Mouse (Mus musculus) embryonic facial prominence, embryonic 15.5 days (tissue): ENCODE measurements around the gene Fbxl5. TPM values are rescaled to one million over a fixed set of nuclear protein-coding genes. Genes with fewer than 3 reads are reported as not detected.

Source experiments
- ATAC-seq: fragments of 200-750 bp; cut with Nextera tagmentation; 2 replicates; pipeline ENCODE4 v1.8.0; 2017; ENCODE audit warnings: low read depth, moderate TSS enrichment; ENCODE audit not compliant: insufficient number of reproducible peaks, low FRiP score, low TSS enrichment
- H3K27ac ChIP-seq: fragments of 300-500 bp; sonication (generic); replicated peaks from 2 replicates; pipeline ENCODE4 v1.5.1; 2015; ENCODE audit warnings: mild to moderate bottlenecking, inconsistent platforms
- H3K27me3 ChIP-seq: fragments of 300-500 bp; sonication (generic); 2 replicates; pipeline ENCODE4 v1.6.1; 2015; ENCODE audit warnings: inconsistent platforms
- H3K36me3 ChIP-seq: fragments of 300-500 bp; sonication (generic); 2 replicates; pipeline ENCODE4 v1.6.1; 2015; ENCODE audit warnings: mild to moderate bottlenecking, inconsistent platforms
- H3K4me1 ChIP-seq: fragments of 300-500 bp; sonication (generic); 2 replicates; pipeline ENCODE4 v1.6.1; 2015; ENCODE audit warnings: inconsistent platforms
- H3K4me2 ChIP-seq: fragments of 300-500 bp; sonication (generic); replicated peaks from 2 replicates; pipeline ENCODE4 v1.6.1; 2015; ENCODE audit warnings: mild to moderate bottlenecking, inconsistent platforms
- H3K4me3 ChIP-seq: fragments of 300-500 bp; sonication (generic); replicated peaks from 2 replicates; pipeline ENCODE4 v1.5.1; 2015; ENCODE audit warnings: mild to moderate bottlenecking, inconsistent platforms
- H3K9ac ChIP-seq: fragments of 300-500 bp; sonication (generic); 2 replicates; pipeline ENCODE4 v1.6.1; 2015; ENCODE audit warnings: inconsistent platforms
- H3K9me3 ChIP-seq: fragments of 300-500 bp; sonication (generic); replicated peaks from 2 replicates; pipeline ENCODE4 v1.6.1; 2016; ENCODE audit warnings: inconsistent platforms
- WGBS: fragments of 180-500 bp; shearing (Covaris S2); methylation state at CpG from one replicate; pipeline ENCODE4 v1.1.7; 2015; 5-methylcytosine and 5-hydroxymethylcytosine counted together
- polyA plus RNA-seq: library from polyadenylated mRNA; unstranded; fragments of >200 nt; fragmentation: Nextera tagmentation; extraction: Ambion mirVana; gene quantifications from 2 replicates; pipeline ENCODE4 v1.2.1, GENCODE M21; 2015

Gene Fbxl5
- polyA plus RNA-seq, 1 experiment from 2014 or later = 55.3 TPM

DNA sequence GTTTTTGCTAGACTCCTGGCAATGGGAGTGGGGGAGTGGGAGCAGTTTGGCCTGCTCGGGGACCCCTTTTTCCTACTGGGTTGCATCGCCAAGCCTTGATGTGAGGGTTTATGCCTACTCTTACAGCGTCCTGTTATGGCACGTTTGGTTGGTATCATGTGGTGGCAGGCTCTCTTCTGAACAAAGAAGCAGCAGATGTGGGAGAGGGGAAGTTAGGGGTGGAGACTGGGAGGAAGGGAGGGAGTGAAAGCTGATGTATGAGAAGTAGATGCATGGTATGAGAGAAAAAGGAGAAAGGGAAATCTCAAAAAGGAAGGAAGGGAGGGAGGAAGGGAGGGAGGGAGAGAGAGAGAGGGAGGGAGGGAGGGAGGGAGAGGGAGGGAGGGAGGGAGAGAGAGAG, 14.5 kb downstream of the Fbxl5 start:
- no peak overlapping the region for H3K4me2 ChIP-seq
- H3K4me3 ChIP-seq = no peak overlapping the region
- no peaks in the 10 kb centered on the region for H3K27me3 ChIP-seq
- no peak overlapping the region for H3K9ac ChIP-seq
- ATAC-seq = no peak
- H3K27ac ChIP-seq = no peak overlapping the region
- WGBS = 51% methylated on average over 4 of the region's 4 CpGs
- H3K4me1 ChIP-seq = no peaks in the 10 kb centered on the region
- no peaks in the 10 kb centered on the region for H3K9me3 ChIP-seq
- no peaks in the 10 kb centered on the region for H3K36me3 ChIP-seq

DNA sequence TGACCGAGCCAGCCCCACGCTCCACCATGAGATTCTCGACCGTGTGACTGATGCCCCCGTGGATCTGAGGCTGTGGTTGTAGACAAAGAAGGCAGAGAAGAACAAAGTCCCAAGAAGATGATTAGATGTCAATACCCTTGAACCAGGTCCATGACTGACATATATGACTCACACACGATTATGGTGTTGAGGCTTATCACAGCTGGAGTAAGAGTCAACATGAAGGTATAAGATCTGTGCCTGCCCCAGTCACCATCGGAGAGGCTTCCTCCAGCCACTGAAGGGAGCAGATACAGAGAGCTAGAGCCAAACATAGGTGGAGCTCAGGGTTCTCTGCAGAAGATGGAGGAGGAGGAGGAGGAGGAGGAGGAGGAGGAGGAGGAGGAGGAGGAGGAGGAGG, 15.1 kb downstream of the Fbxl5 start:
- 95% methylated on average over 7 of the region's 7 CpGs for WGBS
- Histone ChIP-seq H3K36me3 (no peaks in the 10 kb centered on the region), H3K9me3 (no peaks in the 10 kb centered on the region), H3K9ac (no peak overlapping the region), H3K4me1 (no peaks in the 10 kb centered on the region), H3K27ac (no peak overlapping the region), H3K4me3 (no peak overlapping the region), H3K4me2 (no peak overlapping the region), H3K27me3 (no peaks in the 10 kb centered on the region)
- no peak for ATAC-seq

DNA sequence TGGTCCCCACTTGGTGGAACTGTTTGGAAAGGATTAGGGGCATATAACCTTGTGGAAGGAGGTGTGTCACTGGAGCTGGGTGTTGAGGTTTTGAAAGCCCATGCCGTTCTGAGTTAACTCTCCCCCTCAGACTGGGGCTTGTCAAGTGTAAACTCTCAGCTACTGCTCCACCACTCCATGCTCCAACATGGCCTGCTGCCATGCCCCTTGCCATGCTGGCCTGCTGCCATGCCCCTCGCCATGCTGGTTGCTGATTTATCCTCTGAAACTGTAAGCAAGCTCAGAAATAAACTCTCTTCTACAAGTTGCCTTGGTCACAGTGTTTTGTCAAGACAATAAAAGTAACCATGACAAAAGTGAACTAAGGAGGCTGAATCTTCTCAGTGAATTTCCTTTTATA, 16.0 kb downstream of the Fbxl5 start:
- Histone ChIP-seq H3K4me2 (no peak overlapping the region), H3K36me3 (no peaks in the 10 kb centered on the region), H3K4me1 (no peaks in the 10 kb centered on the region), H3K9me3 (no peaks in the 10 kb centered on the region), H3K4me3 (no peak overlapping the region), H3K9ac (no peak overlapping the region), H3K27me3 (no peaks in the 10 kb centered on the region), H3K27ac (no peak overlapping the region)
- no peak for ATAC-seq
- 72% methylated on average over 2 of the region's 2 CpGs for WGBS

DNA sequence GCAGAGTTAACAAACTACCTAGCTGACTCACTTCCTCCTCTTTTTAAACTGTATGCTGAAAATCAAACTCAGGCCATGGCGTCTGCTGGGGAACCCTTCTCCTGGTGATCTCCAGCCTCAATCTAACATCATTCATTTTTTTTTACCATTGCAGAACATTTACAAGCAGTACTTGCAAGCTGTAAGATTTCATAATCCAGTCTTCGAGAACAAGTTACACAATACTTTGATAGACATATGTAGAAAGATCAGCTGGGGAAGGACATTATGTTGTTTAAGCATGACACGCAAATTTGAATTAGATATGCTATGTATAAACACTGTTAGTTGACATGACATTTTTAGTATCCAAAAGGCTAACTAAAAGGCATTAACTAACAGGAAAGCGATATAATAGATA, 19.6 kb downstream of the Fbxl5 start:
- Histone ChIP-seq H3K9me3 (no peaks in the 10 kb centered on the region), H3K4me1 (no peaks in the 10 kb centered on the region), H3K27me3 (no peaks in the 10 kb centered on the region), H3K4me3 (no peak overlapping the region), H3K9ac (no peak overlapping the region), H3K4me2 (no peak overlapping the region), H3K27ac (no peak overlapping the region), H3K36me3 (no peaks in the 10 kb centered on the region)
- 72% methylated on average over 4 of the region's 4 CpGs for WGBS
- ATAC-seq = no peak

DNA sequence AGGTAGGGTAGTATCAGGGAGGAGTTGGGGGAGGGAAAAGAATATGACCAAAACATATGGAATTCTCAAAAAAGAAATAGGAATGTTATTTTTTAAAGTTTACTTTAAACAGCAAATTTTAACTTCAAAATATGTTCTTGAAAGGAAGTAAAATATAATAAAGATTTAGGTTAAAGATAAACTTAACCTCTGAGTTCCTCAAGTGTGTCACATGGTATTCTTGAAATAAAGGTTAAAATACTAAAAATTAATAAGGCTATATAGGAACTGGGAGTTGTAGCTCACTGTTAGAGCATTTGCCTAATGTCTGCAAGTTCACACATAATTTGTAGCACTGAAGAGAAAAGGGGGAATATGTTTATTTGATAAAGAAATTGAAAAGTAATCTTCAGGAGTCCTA, 20.2 kb downstream of the Fbxl5 start:
- Histone ChIP-seq H3K9me3 (no peaks in the 10 kb centered on the region), H3K9ac (no peak overlapping the region), H3K4me3 (no peak overlapping the region), H3K4me2 (no peak overlapping the region), H3K4me1 (no peaks in the 10 kb centered on the region), H3K27ac (no peak overlapping the region), H3K27me3 (no peaks in the 10 kb centered on the region), H3K36me3 (no peaks in the 10 kb centered on the region)
- no peak for ATAC-seq

DNA sequence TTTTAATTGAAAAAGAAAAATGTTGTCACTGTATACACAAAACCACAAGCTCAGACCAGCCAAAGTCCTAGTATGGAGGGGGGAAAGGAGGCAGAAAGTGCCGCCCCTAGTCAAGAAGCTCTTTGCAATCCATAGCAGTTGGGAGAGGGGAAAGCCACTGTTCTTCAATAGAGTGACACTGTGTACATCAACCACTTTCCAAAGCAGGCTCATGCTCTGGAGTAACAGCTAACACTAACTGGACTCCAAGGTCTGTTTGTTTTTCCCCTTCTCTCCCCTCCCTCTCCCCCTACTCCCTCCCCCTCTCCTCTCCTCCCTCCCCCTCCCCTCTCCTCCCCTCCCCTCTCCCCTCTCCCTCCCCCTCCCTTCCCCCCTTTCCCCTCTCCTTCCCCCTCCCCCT, 20.7 kb downstream of the Fbxl5 start:
- no peaks in the 10 kb centered on the region for H3K36me3 ChIP-seq

DNA sequence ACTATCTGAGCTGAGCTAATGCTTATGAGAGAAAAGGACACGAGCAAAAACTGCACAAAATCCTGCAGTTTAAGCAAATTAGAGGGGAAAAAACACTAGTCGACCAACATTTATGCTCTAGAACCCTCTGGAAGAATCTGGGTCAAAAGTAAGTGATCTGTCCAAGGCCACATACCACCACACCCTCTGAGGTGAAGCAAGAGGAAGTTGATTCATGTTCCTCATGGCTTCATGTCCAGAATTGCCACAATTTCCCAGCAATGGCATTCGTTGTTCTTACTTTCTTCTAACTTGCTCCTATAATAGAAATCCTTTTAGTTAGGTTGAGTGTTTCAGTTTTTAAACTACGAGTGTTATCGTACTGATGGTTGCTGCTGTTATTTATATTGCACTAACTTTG, 21.9 kb downstream of the Fbxl5 start:
- no peak for ATAC-seq
- WGBS = 82% methylated on average over 5 of the region's 5 CpGs

More for the DNA sequence above, 20.7 kb downstream of the Fbxl5 start:
- Histone ChIP-seq H3K4me2 (no peak overlapping the region), H3K9ac (no peak overlapping the region), H3K27ac (no peak overlapping the region), H3K27me3 (no peaks in the 10 kb centered on the region), H3K9me3 (no peaks in the 10 kb centered on the region), H3K4me1 (no peaks in the 10 kb centered on the region), H3K4me3 (no peak overlapping the region)
- no peak for ATAC-seq
- whole genome bisulfite sequencing = 47% methylated on average over 1 of the region's 1 CpGs

DNA sequence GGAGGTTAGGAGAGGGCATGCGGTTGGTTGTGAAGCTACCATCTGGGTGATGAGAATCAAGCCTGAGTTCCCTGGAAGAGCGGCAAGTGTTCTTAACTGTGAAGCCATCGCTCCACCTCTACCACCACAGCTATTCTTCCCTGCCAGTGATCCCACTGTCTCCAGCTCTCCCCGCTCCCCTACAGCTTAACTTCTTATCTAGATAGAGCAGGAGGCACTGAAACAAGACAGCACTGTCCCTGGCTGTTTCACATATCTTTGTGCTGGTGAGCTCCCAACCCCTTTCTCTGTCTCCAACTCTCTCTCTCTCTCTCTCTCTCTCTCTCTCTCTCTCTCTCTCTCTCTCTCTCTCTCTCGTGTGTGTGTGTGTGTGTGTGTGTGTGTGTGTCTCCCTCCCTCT, 29.1 kb downstream of the Fbxl5 start:
- H3K4me2 ChIP-seq = no peak overlapping the region
- no peak for ATAC-seq
- H3K9me3 ChIP-seq = no peaks in the 10 kb centered on the region
- no peak overlapping the region for H3K9ac ChIP-seq
- no peaks in the 10 kb centered on the region for H3K36me3 ChIP-seq
- WGBS = 76% methylated on average over 5 of the region's 5 CpGs
- no peaks in the 10 kb centered on the region for H3K27me3 ChIP-seq
- H3K4me1 ChIP-seq = no peaks in the 10 kb centered on the region
- H3K27ac ChIP-seq = no peak overlapping the region
- H3K4me3 ChIP-seq = no peak overlapping the region

More for the DNA sequence above, 21.9 kb downstream of the Fbxl5 start:
- Histone ChIP-seq H3K4me2 (no peak overlapping the region), H3K9ac (no peak overlapping the region), H3K27me3 (no peaks in the 10 kb centered on the region), H3K27ac (no peak overlapping the region), H3K4me3 (no peak overlapping the region), H3K4me1 (no peaks in the 10 kb centered on the region), H3K36me3 (no peaks in the 10 kb centered on the region), H3K9me3 (no peaks in the 10 kb centered on the region)

DNA sequence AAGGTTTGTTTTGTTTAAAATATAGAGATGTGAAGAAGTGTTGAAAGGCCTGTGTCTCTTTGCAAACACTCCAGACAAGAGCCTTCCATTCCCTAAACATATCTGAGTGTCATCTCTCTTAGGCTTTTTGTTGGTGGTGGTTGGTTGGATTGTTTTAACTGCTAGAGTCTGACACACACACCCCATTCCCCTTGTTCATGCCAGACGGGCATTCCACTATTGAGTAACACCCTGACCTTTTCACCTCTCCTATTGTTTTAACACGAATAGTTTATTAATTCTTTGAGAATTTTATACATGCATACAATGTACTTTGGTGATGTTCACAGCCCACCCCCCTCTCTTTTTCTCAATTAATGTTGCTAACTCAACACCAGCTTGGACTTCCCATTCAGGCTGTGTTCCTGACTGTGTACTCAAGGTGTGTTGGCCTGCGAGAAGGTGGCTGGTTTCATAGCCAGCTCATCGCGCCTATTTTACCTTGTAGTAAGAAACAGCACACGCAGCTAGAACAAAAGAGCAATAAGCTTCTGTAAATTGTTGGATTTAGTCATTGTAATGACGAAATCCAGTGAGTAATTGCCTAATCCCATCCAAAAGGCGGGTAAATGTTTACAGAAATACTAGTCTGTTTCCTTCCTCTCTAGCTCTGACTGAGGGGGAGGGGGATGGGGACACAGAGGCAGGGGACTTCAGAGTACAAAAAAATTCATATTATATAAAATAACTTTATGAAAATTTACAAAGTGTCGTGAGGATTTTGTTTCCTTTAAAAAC, 33.3 kb downstream of the Fbxl5 start:
- ATAC-seq = no peak
- Histone ChIP-seq H3K27me3 (no peaks in the 10 kb centered on the region), H3K36me3 (no peaks in the 10 kb centered on the region), H3K4me3 (no peak overlapping the region), H3K9me3 (no peaks in the 10 kb centered on the region), H3K4me1 (no peaks in the 10 kb centered on the region), H3K9ac (no peak overlapping the region), H3K27ac (no peak overlapping the region), H3K4me2 (no peak overlapping the region)
- WGBS = 67% methylated on average over 9 of the region's 9 CpGs

DNA sequence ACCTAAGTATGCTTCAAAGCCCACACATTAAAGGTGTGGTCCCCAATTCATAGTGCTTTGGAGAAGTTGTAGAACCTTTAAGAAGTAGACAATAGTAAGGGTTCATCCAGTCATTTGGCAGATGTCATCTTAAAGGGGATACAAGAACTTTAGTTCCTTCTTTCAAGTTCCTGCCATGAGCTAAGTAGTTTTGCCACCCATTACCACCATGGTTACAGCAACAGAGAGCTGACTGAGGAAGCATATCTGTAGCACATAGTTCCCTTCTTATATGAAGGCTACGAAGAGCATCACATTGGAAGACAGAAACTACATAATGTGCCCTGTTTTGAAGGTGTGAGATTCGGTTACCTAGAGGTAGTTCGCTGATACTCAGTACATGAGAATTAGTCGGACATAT, 34.8 kb downstream of the Fbxl5 start:
- Histone ChIP-seq H3K9me3 (no peaks in the 10 kb centered on the region), H3K27ac (no peak overlapping the region), H3K4me2 (no peak overlapping the region), H3K9ac (no peak overlapping the region), H3K4me1 (peaks cover 5% of the 10 kb centered on the region; the same call in 1 of the 2 replicates), H3K36me3 (no peaks in the 10 kb centered on the region), H3K27me3 (no peaks in the 10 kb centered on the region), H3K4me3 (no peak overlapping the region)
- ATAC-seq = no peak
- 81% methylated on average over 4 of the region's 4 CpGs for WGBS

DNA sequence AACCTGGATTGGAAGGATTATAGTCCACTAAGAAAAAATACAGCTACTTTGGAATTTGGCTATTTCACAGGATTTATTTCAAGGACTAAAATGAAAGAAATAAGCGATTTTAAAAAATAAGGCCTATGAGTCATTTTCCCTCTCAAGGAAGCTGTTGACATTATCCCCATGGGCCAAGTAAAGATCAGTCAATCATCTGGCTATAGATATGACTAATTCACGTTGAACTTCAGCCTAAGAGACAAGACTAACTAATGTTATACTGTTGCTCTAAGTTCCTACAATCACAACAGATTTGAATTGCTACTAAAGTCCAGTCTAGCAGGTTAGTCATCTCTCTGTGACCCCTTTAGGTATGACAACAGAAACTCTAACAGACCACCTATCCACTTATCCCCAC, 37.4 kb downstream of the Fbxl5 start:
- Histone ChIP-seq H3K27me3 (no peaks in the 10 kb centered on the region), H3K9ac (no peak overlapping the region), H3K4me3 (no peak overlapping the region), H3K36me3 (no peaks in the 10 kb centered on the region), H3K4me1 (peaks cover 10% of the 10 kb centered on the region), H3K27ac (no peak overlapping the region), H3K9me3 (no peaks in the 10 kb centered on the region), H3K4me2 (no peak overlapping the region)
- no peak for ATAC-seq
- 73% methylated on average over 2 of the region's 2 CpGs for WGBS
